Mouse (Mus musculus): ENCODE measurements around the gene Tdg.

DNA sequence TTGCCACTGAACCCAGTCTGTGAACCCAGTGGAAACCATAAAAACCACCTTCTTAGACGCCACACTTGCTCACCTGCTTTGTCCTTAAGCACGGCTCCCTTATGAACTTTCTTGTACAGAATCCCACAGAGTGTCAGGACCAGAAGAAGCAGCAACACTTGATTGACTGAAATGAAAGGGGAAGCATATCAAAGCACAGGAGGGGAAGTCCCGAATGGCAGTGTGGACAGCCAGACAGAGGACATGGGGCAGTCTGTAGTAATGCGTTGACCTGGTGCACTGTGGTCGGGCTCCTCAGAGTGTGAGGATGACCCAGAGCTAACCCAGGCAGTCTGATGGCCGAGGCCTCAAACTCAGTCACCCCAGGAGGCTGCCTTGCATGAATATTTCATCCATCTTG, 40.6 kb downstream of the Tdg start:
- TF ChIP-seq CTCF (conservative IDR thresholded peaks at IDR 0.05; ENCODE audit: low read length) (no peak), NANOG (IDR thresholded peaks at IDR 0.05; ENCODE audit: borderline replicate concordance, low read length) (no peak)
